Mouse (Mus musculus): ENCODE measurements around the gene Vmn1r160. TPM values are rescaled to one million over a fixed set of nuclear protein-coding genes. Genes with fewer than 3 reads are reported as not detected.
"Not testable (repeated sequence)": the region's sequence is repeated elsewhere in the genome, so short reads cannot be mapped to it uniquely, and the experiment has no call there.

The Vmn1r160 gene
- 0.29 TPM in 1 of 2 replicates, not detected in the other for polyA plus RNA-seq (2016; fragmentation: Nextera tagmentation; extraction: Ambion mirVana)

- not testable (repeated sequence) for ATAC-seq (ENCODE audit: insufficient number of reproducible peaks, insufficient read depth, low FRiP score, low TSS enrichment)
These were observed at the start of gene Vmn1r160 for GRCm38 (mm10) chr7:22870924-22871323. Gene Vmn1r160 (plus strand): TSS chr7:22871224.

DNA sequence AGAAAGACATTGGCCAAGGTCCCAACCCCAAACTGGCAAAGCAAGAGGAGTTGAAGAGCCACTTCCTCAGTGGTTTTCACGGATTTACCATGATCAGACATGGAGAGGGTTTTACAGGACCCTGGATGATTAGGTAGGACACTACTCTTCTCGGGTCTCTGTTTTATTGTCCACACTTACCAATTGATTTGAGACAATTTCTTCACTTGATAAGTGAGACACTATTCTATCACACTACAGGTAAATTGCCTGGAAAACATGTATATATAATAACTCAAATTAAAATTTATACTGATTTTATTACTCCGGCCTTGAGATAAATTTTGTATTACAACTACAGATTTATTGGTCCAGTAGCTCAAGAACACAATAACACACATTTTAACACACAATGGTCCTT is 27.5 kb upstream of the Vmn1r160 start, which contains the start of gene Vmn1r159:
Vmn1r159 (minus strand) TSS at position 101 of the 400 bp plus-strand sequence.
- H3K27ac ChIP-seq; H3K4me1 ChIP-seq; H3K9ac ChIP-seq; ATAC-seq (ENCODE audit: insufficient number of reproducible peaks, insufficient read depth, low FRiP score, low TSS enrichment); H3K9me3 ChIP-seq; H3K4me3 ChIP-seq; H3K4me2 ChIP-seq (replicated peaks); H3K36me3 ChIP-seq; H3K27me3 ChIP-seq: not testable (repeated sequence)
- 63% methylated on average over 3 of the region's 3 CpGs for WGBS

More at GRCm38 (mm10) chr7:22870924-22871323, at the start of gene Vmn1r160:
- not testable (repeated sequence) for H3K9me3 ChIP-seq; H3K27ac ChIP-seq; H3K4me3 ChIP-seq; H3K4me2 ChIP-seq (replicated peaks); H3K27me3 ChIP-seq; H3K4me1 ChIP-seq; H3K9ac ChIP-seq; H3K36me3 ChIP-seq
- WGBS: 43% methylated on average over 1 of the region's 3 CpGs

Other genes with a start within 250 kb of the Vmn1r160 start
- not detected in 2 replicates for gene Vmn1r155, start 213.2 kb upstream of the Vmn1r160 start, polyA plus RNA-seq (2016; fragmentation: Nextera tagmentation; extraction: Ambion mirVana)
- gene Gm8693, start 178.9 kb upstream of the Vmn1r160 start, polyA plus RNA-seq (2016; fragmentation: Nextera tagmentation; extraction: Ambion mirVana): not detected in 2 replicates
- not detected in 2 replicates for gene Gm4567, start 151.5 kb upstream of the Vmn1r160 start, polyA plus RNA-seq (2016; fragmentation: Nextera tagmentation; extraction: Ambion mirVana)
- gene Vmn1r157, start 109.5 kb upstream of the Vmn1r160 start, polyA plus RNA-seq (2016; fragmentation: Nextera tagmentation; extraction: Ambion mirVana): not detected in 2 replicates
- not detected in 2 replicates for gene Vmn1r158, start 80.4 kb upstream of the Vmn1r160 start, polyA plus RNA-seq (2016; fragmentation: Nextera tagmentation; extraction: Ambion mirVana)
- gene Vmn1r159, start 27.6 kb upstream of the Vmn1r160 start, polyA plus RNA-seq (2016; fragmentation: Nextera tagmentation; extraction: Ambion mirVana): not detected in 2 replicates
- not detected in 2 replicates for gene Gm4214, start 113.4 kb downstream of the Vmn1r160 start, polyA plus RNA-seq (2016; fragmentation: Nextera tagmentation; extraction: Ambion mirVana)
- gene Gm4216, start 148.7 kb downstream of the Vmn1r160 start, polyA plus RNA-seq (2016; fragmentation: Nextera tagmentation; extraction: Ambion mirVana): not detected in 2 replicates
- gene Vmn1r163, start 184.3 kb downstream of the Vmn1r160 start, polyA plus RNA-seq (2016; fragmentation: Nextera tagmentation; extraction: Ambion mirVana): not detected in 2 replicates
- gene Gm8720, start 196.2 kb downstream of the Vmn1r160 start, polyA plus RNA-seq (2016; fragmentation: Nextera tagmentation; extraction: Ambion mirVana): not detected in 2 replicates

All from embryonic facial prominence, embryonic 12.5 days (tissue).